Mouse (Mus musculus) kidney, postnatal 0 days (tissue): ENCODE results near the gene Scfd2. TPM values are rescaled to one million over a fixed set of nuclear protein-coding genes. Genes with fewer than 3 reads are reported as not detected.
A peak's percentile ranks its signal among the peaks of the same experiment; 100 is the strongest.

Experiments
- ATAC-seq: fragments of 200-750 bp; cut with Nextera tagmentation; replicated peaks from 2 replicates; pipeline ENCODE4 v1.8.0; 2017; ENCODE audit warnings: low read depth, moderate number of reproducible peaks, moderate TSS enrichment, moderate library complexity; ENCODE audit not compliant: low FRiP score
- DNase-seq: peaks from one replicate; pipeline ENCODE4 v3.0.0-alpha.2; 2016; ENCODE audit warnings: low spot score
- H3K27ac ChIP-seq: fragments of 300-500 bp; sonication (generic); 2 replicates; pipeline ENCODE4 v1.5.1; 2014; ENCODE audit warnings: mild to moderate bottlenecking
- H3K27me3 ChIP-seq: fragments of 300-500 bp; sonication (generic); 2 replicates; pipeline ENCODE4 v1.6.1; 2014; ENCODE audit warnings: low read length, mixed read lengths; ENCODE audit not compliant: insufficient read depth
- H3K36me3 ChIP-seq: fragments of 300-500 bp; sonication (generic); 2 replicates; pipeline ENCODE4 v1.6.1; 2014; ENCODE audit warnings: low read length, mixed read lengths; ENCODE audit not compliant: insufficient read depth
- H3K4me1 ChIP-seq: fragments of 300-500 bp; sonication (generic); replicated peaks from 2 replicates; pipeline ENCODE4 v1.6.1; 2014; ENCODE audit warnings: antibody characterized with exemption, low read length, mixed read lengths; ENCODE audit not compliant: insufficient read depth
- H3K4me2 ChIP-seq: fragments of 300-500 bp; sonication (generic); 2 replicates; pipeline ENCODE4 v1.6.1; 2014; ENCODE audit warnings: mild to moderate bottlenecking, low read length, moderate library complexity, mixed read lengths
- H3K4me3 ChIP-seq: fragments of 300-500 bp; sonication (generic); replicated peaks from 2 replicates; pipeline ENCODE4 v1.5.1; 2014; ENCODE audit warnings: low read depth, low read length
- H3K9ac ChIP-seq: fragments of 300-500 bp; sonication (generic); 2 replicates; pipeline ENCODE4 v1.6.1; 2014; ENCODE audit warnings: low read depth, low read length
- H3K9me3 ChIP-seq: fragments of 300-500 bp; sonication (generic); replicated peaks from 2 replicates; pipeline ENCODE4 v1.6.1; 2016; ENCODE audit warnings: low read length, inconsistent platforms, mixed read lengths
- CTCF ChIP-seq: IDR thresholded peaks from 2 replicates; pipeline ENCODE4 v1.5.1; 2016; ENCODE audit warnings: antibody characterized with exemption, low read depth, mild to moderate bottlenecking, moderate library complexity
- WGBS: fragments of 180-500 bp; shearing (Covaris S2); extraction: QIAGEN DNeasy Blood & Tissue Kit; methylation state at CpG from one replicate; pipeline ENCODE4 v1.1.7; 2014; 5-methylcytosine and 5-hydroxymethylcytosine counted together
- polyA plus RNA-seq: library from polyadenylated mRNA; unstranded; fragments of >200 nt; fragmentation: Nextera tagmentation; extraction: Ambion mirVana; gene quantifications from 2 replicates; pipeline ENCODE4 v1.2.1, GENCODE M21; 2015

Gene Scfd2
- polyA plus RNA-seq, 1 experiment from 2014 or later, result 16.8 TPM

DNA sequence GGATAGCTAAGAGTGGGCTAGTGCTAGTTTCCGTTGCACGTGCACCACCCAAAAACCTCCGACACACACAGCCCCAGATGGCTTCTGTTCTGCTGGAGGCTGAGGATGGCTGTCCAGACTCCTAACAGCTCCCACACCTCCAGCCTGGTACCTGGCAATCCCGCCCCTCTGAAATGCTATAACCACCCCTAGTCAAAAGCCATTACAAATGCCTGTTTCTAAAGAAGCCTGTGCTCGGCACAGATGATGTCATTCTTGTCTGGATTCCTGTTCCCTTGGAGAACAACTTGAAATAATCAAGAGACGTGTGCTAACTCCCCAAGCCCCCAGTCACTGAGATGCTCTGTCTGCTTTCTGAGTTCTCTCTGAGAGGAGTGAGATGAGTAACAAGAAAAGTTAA, 143.5 kb downstream of the Scfd2 start:
- DNase-seq, result peak; percentile 36
- WGBS, result 49% methylated on average over 6 of the region's 6 CpGs

DNA sequence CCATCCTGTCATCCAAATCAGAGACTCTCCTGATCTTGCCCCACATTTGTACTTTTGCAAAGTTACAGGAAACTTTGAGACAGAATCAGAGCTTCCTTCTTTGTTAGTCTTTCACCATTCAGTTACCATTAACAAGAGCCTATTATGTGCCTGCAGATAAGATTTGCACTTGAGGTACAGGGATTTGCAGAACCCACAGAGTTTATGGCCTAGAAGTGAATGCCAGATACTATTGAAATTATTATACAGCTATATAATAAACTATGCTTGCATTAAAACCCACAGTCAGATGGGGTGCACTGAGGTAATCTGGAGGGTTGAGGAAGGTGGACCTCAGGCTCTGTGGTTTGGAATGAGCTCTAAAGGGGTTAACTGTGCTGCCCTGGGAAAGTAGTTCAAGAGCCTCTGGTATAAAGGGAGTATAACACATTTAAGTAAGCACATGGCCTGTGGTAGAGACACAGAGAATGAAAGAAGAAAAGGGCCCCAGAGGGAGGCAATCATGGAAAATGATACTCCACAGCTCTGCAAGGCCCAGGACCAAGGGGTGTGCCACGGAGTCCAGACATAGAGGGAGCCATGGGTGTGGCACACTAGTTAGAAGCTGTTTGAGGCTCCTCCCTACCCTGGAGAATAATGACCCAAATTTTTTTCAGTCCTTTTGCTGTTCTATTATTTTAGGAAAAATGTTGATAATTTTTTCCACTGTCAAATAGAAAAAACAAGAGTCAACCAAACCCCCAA, 144.2 kb downstream of the Scfd2 start:
- ATAC-seq, result no peak
- Histone ChIP-seq H3K9me3 (no peaks in the 10 kb centered on the region), H3K27me3 (no peaks in the 10 kb centered on the region), H3K9ac (no peak overlapping the region), H3K4me3 (no peak overlapping the region), H3K36me3 (no peaks in the 10 kb centered on the region), H3K27ac (no peak overlapping the region), H3K4me2 (no peak overlapping the region), H3K4me1 (0 out of 2 replicates have a peak, but pooled peaks cover 5% of the 10 kb centered on the region)
- TF ChIP-seq CTCF, result no peak
- WGBS, result 50% methylated on average over 1 of the region's 1 CpGs
- DNase-seq, result no peak

More for the DNA sequence above, 143.5 kb downstream of the Scfd2 start:
- TF ChIP-seq CTCF, result no peak
- no peaks in the 10 kb centered on the region for H3K27me3 ChIP-seq
- no peaks in the 10 kb centered on the region for H3K9me3 ChIP-seq
- H3K4me1 ChIP-seq, result 0 out of 2 replicates have a peak, but pooled peaks cover 5% of the 10 kb centered on the region
- H3K4me2 ChIP-seq, result no peak overlapping the region
- H3K27ac ChIP-seq, result peak overlapping the region; percentile 48; the same call in 1 of the 2 replicates
- no peaks in the 10 kb centered on the region for H3K36me3 ChIP-seq
- H3K4me3 ChIP-seq, result no peak overlapping the region
- no peak for ATAC-seq
- H3K9ac ChIP-seq, result no peak overlapping the region

DNA sequence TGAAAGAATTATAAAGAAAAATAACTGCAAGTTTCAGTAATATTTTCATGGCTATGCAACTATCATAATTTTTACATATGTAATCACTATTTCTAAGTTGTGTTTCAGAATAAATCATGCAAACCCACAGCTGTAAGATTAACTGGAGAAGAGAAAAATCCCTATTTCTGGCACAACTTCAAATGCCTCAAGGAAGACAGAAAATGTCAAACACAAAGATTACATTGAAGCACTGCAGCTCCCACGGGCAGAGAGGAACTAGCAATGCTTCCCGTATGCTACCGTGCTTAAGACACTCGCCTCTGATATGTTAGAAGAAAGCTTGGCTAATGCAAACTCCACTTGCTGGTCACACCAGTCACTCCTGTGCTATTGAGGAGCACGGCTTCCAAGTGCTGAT, 151.5 kb downstream of the Scfd2 start:
- no peaks in the 10 kb centered on the region for H3K4me1 ChIP-seq
- H3K4me2 ChIP-seq, result no peak overlapping the region
- no peak overlapping the region for H3K4me3 ChIP-seq
- TF ChIP-seq CTCF, result no peak
- H3K9me3 ChIP-seq, result no peaks in the 10 kb centered on the region
- 62% methylated on average over 5 of the region's 5 CpGs for WGBS
- no peaks in the 10 kb centered on the region for H3K27me3 ChIP-seq
- no peaks in the 10 kb centered on the region for H3K36me3 ChIP-seq
- no peak overlapping the region for H3K9ac ChIP-seq
- ATAC-seq, result no peak
- DNase-seq, result no peak
- no peak overlapping the region for H3K27ac ChIP-seq

DNA sequence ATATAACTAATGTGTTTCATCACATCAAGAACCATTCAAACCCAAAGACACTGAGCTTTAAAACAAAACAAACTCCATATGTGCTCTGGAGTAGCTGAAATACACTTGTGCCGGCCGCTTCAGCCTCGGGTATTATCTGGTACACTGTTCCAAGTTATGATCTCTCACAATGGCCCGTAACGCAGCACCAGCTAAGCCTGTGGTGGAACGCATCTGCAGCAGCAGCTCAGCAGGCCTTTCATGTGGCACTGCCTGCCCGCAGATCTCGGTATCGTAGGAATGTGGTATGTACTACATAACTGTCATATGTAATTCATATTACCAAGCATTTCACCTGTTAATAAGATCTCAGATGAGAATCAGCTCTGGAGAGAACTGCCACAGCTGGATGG, 164.9 kb downstream of the Scfd2 start:
- Histone ChIP-seq H3K4me2 (no peak overlapping the region), H3K9ac (no peak overlapping the region), H3K27me3 (no peaks in the 10 kb centered on the region), H3K4me3 (no peak overlapping the region), H3K27ac (no peak overlapping the region), H3K4me1 (no peaks in the 10 kb centered on the region), H3K9me3 (no peaks in the 10 kb centered on the region), H3K36me3 (no peaks in the 10 kb centered on the region)
- no peak for TF ChIP-seq CTCF
- ATAC-seq (no peak), DNase-seq (no peak)
- WGBS, result 62% methylated on average over 9 of the region's 9 CpGs

GRCm38 (mm10) chr5:74365984-74366709, 165.4 kb downstream of the Scfd2 start:
- H3K9me3 ChIP-seq, result no peaks in the 10 kb centered on the region
- H3K4me3 ChIP-seq, result no peak overlapping the region
- H3K9ac ChIP-seq, result no peak overlapping the region
- no peaks in the 10 kb centered on the region for H3K4me1 ChIP-seq
- no peaks in the 10 kb centered on the region for H3K36me3 ChIP-seq
- H3K27ac ChIP-seq, result no peak overlapping the region
- TF ChIP-seq CTCF, result no peak
- no peak overlapping the region for H3K4me2 ChIP-seq
- WGBS, result 33% methylated on average over 4 of the region's 4 CpGs
- no peak for ATAC-seq
- DNase-seq, result peak; percentile 67
- no peaks in the 10 kb centered on the region for H3K27me3 ChIP-seq

GRCm38 (mm10) chr5:74365408-74365807, 166.2 kb downstream of the Scfd2 start:
- DNase-seq (no peak), ATAC-seq (no peak)
- H3K27ac ChIP-seq, result no peak overlapping the region
- no peak overlapping the region for H3K4me3 ChIP-seq
- H3K9ac ChIP-seq, result no peak overlapping the region
- no peaks in the 10 kb centered on the region for H3K27me3 ChIP-seq
- WGBS, result 31% methylated on average over 6 of the region's 6 CpGs
- H3K36me3 ChIP-seq, result no peaks in the 10 kb centered on the region
- TF ChIP-seq CTCF, result no peak
- H3K4me1 ChIP-seq, result no peaks in the 10 kb centered on the region
- no peak overlapping the region for H3K4me2 ChIP-seq
- H3K9me3 ChIP-seq, result no peaks in the 10 kb centered on the region
